ENCODE assay signal across 8 mouse cellular contexts in genomic region chr10:7954989-7955633, GRCm38 (mm10). TPM values are rescaled to one million over a fixed set of nuclear protein-coding genes. Genes with fewer than 3 reads are reported as not detected.
DNase-seq lines count a peak whose midpoint lies in the region; ATAC-seq and TF ChIP-seq lines count a peak whose summit lies in the region.

No protein-coding gene starts in this region.

- peak overlapping the region; percentile 69 for H3ac ChIP-seq in C2C12 (ENCODE audit: control insufficient read depth, insufficient read length, low read depth)

- no peak for TF ChIP-seq CTCF in C2C12 (IDR thresholded peaks at IDR 0.05; ENCODE audit: control insufficient read depth, insufficient read depth, insufficient read length)

- H3K9ac ChIP-seq in embryonic facial prominence, embryonic 13.5 days = peak overlapping the region; percentile 99
- peak overlapping the region; percentile 97 for H3K9ac ChIP-seq in liver, embryonic 13.5 days
- peak overlapping the region; percentile 87 for H3K9ac ChIP-seq in stomach, embryonic 14.5 days (replicated peaks; ENCODE audit: low read depth, low read length)

- under 1% methylated on average over 23 of the region's 31 CpGs for WGBS in embryonic facial prominence, embryonic 13.5 days
- WGBS in heart, embryonic 10.5 days = under 1% methylated on average over 24 of the region's 31 CpGs
- WGBS in liver, embryonic 13.5 days (ENCODE audit: insufficient replicate concordance) = 2% methylated on average over 30 of the region's 31 CpGs
- whole genome bisulfite sequencing in stomach, embryonic 14.5 days = under 1% methylated on average over 24 of the region's 31 CpGs

- no peaks in the 10 kb centered on the region for H3K27me3 ChIP-seq in C2C12 (ENCODE audit: control insufficient read depth, insufficient read depth, insufficient read length)
- H3K27me3 ChIP-seq in embryonic facial prominence, embryonic 13.5 days = no peaks in the 10 kb centered on the region
- no peaks in the 10 kb centered on the region for H3K27me3 ChIP-seq in heart, embryonic 10.5 days (ENCODE audit: insufficient read depth, poor library complexity, severe bottlenecking)
- H3K27me3 ChIP-seq in liver, embryonic 13.5 days = no peaks in the 10 kb centered on the region
- no peaks in the 10 kb centered on the region for H3K27me3 ChIP-seq in stomach, embryonic 14.5 days (ENCODE audit: control insufficient read depth, insufficient read depth, low read length)

- peak overlapping the region; percentile 99 for H3K27ac ChIP-seq in embryonic facial prominence, embryonic 13.5 days
- peak overlapping the region; percentile 100 for H3K27ac ChIP-seq in heart, embryonic 10.5 days
- peak overlapping the region; percentile 92 for H3K27ac ChIP-seq in liver, embryonic 13.5 days
- peak overlapping the region; percentile 99 for H3K27ac ChIP-seq in stomach, embryonic 14.5 days (ENCODE audit: low read length)

- peak overlapping the region; percentile 79 for H3K4me2 ChIP-seq in embryonic facial prominence, embryonic 13.5 days
- H3K4me2 ChIP-seq in liver, embryonic 13.5 days = peak overlapping the region; percentile 88
- peak overlapping the region; percentile 55 for H3K4me2 ChIP-seq in stomach, embryonic 14.5 days (replicated peaks; ENCODE audit: low read depth, low read length)

- H3K79me2 ChIP-seq in C2C12 (ENCODE audit: control insufficient read depth, insufficient read depth) = peaks cover 58% of the 10 kb centered on the region

- ATAC-seq in embryonic facial prominence, embryonic 13.5 days (ENCODE audit: insufficient number of reproducible peaks, insufficient read depth, low FRiP score, low TSS enrichment, low read depth) = peak; percentile 26; the same call in 1 of the 2 replicates
- ATAC-seq in liver, embryonic 13.5 days (ENCODE audit: low read depth) = peak; percentile 26
- no peak for ATAC-seq in stomach, embryonic 14.5 days (ENCODE audit: insufficient number of reproducible peaks, insufficient read depth, low FRiP score, low read depth)

- H3K36me3 ChIP-seq in C2C12 (ENCODE audit: control insufficient read depth, insufficient read depth) = peaks cover 3% of the 10 kb centered on the region
- H3K36me3 ChIP-seq in embryonic facial prominence, embryonic 13.5 days = 0 out of 2 replicates have a peak, but pooled peaks cover 9% of the 10 kb centered on the region
- H3K36me3 ChIP-seq in heart, embryonic 10.5 days = peaks cover 9% of the 10 kb centered on the region; the same call in 1 of the 2 replicates
- no peaks in the 10 kb centered on the region; the same call in 1 of the 2 replicates for H3K36me3 ChIP-seq in liver, embryonic 13.5 days
- no peaks in the 10 kb centered on the region for H3K36me3 ChIP-seq in stomach, embryonic 14.5 days (ENCODE audit: control insufficient read depth, insufficient read depth, low read length)

- H3K79me3 ChIP-seq in C2C12 (ENCODE audit: low read depth) = peaks cover 52% of the 10 kb centered on the region

- DNase-seq in adrenal gland, postnatal 36 days = peak; percentile 48 to 53
- DNase-seq in heart, embryonic 10.5 days (ENCODE audit: low spot score) = peak; percentile 77
- peak; percentile 38 for DNase-seq in kidney, adult 9 months
- peak; percentile 46 for DNase-seq in liver, embryonic 13.5 days
- peak; percentile 64 for DNase-seq in naive thymus-derived CD4-positive, alpha-beta T cell, adult 2 months (ENCODE audit: low read depth)

- H3K4me3 ChIP-seq in C2C12 (ENCODE audit: insufficient read depth, poor library complexity, severe bottlenecking) = peak overlapping the region; percentile 80
- H3K4me3 ChIP-seq in embryonic facial prominence, embryonic 13.5 days = peak overlapping the region; percentile 71
- H3K4me3 ChIP-seq in heart, embryonic 10.5 days = peak overlapping the region; percentile 97
- H3K4me3 ChIP-seq in liver, embryonic 13.5 days (replicated peaks) = peak overlapping the region; percentile 95
- peak overlapping the region; percentile 93 for H3K4me3 ChIP-seq in stomach, embryonic 14.5 days (ENCODE audit: low read depth, low read length)

- no peaks in the 10 kb centered on the region for H3K9me3 ChIP-seq in embryonic facial prominence, embryonic 13.5 days
- no peaks in the 10 kb centered on the region for H3K9me3 ChIP-seq in heart, embryonic 10.5 days
- H3K9me3 ChIP-seq in liver, embryonic 13.5 days (replicated peaks) = no peaks in the 10 kb centered on the region
- H3K9me3 ChIP-seq in stomach, embryonic 14.5 days (ENCODE audit: control insufficient read depth, low read depth, low read length) = no peaks in the 10 kb centered on the region

- H3K4me1 ChIP-seq in embryonic facial prominence, embryonic 13.5 days = peaks cover 19% of the 10 kb centered on the region
- H3K4me1 ChIP-seq in heart, embryonic 10.5 days = peaks cover 27% of the 10 kb centered on the region
- peaks cover 69% of the 10 kb centered on the region for H3K4me1 ChIP-seq in liver, embryonic 13.5 days (replicated peaks)
- peaks cover 10% of the 10 kb centered on the region; the same call in 1 of the 2 replicates for H3K4me1 ChIP-seq in stomach, embryonic 14.5 days (ENCODE audit: control insufficient read depth, insufficient read depth, low read length)

TF ChIP-seq in C2C12, 6 proteins besides CTCF, POLR2A, EP300 and RAD21:
- TF ChIP-seq MYOG (IDR thresholded peaks at IDR 0.05; ENCODE audit: control insufficient read depth, extremely low read depth, insufficient read length) (no peak), FOSL1 (IDR thresholded peaks at IDR 0.05; ENCODE audit: insufficient read depth, low read length, poor library complexity, severe bottlenecking) (no peak), MYOD1 (IDR thresholded peaks at IDR 0.05; ENCODE audit: control insufficient read depth, insufficient read length, low read depth) (no peak), CEBPB (IDR thresholded peaks at IDR 0.05; ENCODE audit: low read depth) (no peak), MAX (IDR thresholded peaks at IDR 0.05) (no peak), USF1 (IDR thresholded peaks at IDR 0.05; ENCODE audit: low read depth) (no peak)

RNA-seq across cellular contexts. Expression of gene Tab2, which starts 0.9 kb away (rescaled TPM):
- 19.1 TPM for polyA plus RNA-seq in C2C12 (2012; fragmentation: generic; extraction: Trizol)
- total RNA-seq in adrenal gland, postnatal 36 days (2021) = 10 to 100 TPM; 51.2 to 51.7 TPM
- 28.7 and 28.8 TPM in 2 replicates for polyA plus RNA-seq in embryonic facial prominence, embryonic 13.5 days (2015; fragmentation: Nextera tagmentation; extraction: Ambion mirVana)
- 15.5 and 20.7 TPM in 2 replicates for polyA plus RNA-seq in heart, embryonic 10.5 days (2016; fragmentation: Nextera tagmentation; extraction: Ambion mirVana)
- 9.2 TPM in 2 replicates for polyA plus RNA-seq in liver, embryonic 13.5 days (2015; fragmentation: Nextera tagmentation; extraction: Ambion mirVana)
- polyA plus RNA-seq in stomach, embryonic 14.5 days (2014; fragmentation: Nextera tagmentation; extraction: Ambion mirVana) = 34.4 and 34.6 TPM in 2 replicates
